Mouse (Mus musculus): ENCODE results near the gene Fance. TPM values are rescaled to one million over a fixed set of nuclear protein-coding genes. Genes with fewer than 3 reads are reported as not detected.

Gene Fance
- polyA plus RNA-seq, 1 experiment from 2014 or later: 21.2 TPM

- ATAC-seq (replicated peaks; ENCODE audit: insufficient number of reproducible peaks, low FRiP score, low TSS enrichment, low read depth) (no peak), DNase-seq (ENCODE audit: low spot score) (no peak)
- Histone ChIP-seq H3K9me3 (replicated peaks; ENCODE audit: control insufficient read depth, low read length) (no peaks in the 10 kb centered on the region), H3K36me3 (replicated peaks; ENCODE audit: control insufficient read depth, insufficient read depth, low read depth, low read length) (no peaks in the 10 kb centered on the region), H3K9ac (replicated peaks; ENCODE audit: low read length) (no peak overlapping the region), H3K4me1 (ENCODE audit: control insufficient read depth, insufficient read depth, low read length) (no peaks in the 10 kb centered on the region), H3K4me2 (ENCODE audit: low read depth, low read length) (no peak overlapping the region), H3K27ac (replicated peaks; ENCODE audit: low read depth, low read length) (no peak overlapping the region), H3K4me3 (ENCODE audit: low read depth, low read length) (no peak overlapping the region), H3K27me3 (ENCODE audit: control insufficient read depth, insufficient read depth, low read length) (no peaks in the 10 kb centered on the region)
- WGBS: 70% methylated on average over 10 of the region's 10 CpGs
Observed at GRCm38 (mm10) chr17:28277721-28278120, 35.6 kb upstream of the Fance start.

DNA sequence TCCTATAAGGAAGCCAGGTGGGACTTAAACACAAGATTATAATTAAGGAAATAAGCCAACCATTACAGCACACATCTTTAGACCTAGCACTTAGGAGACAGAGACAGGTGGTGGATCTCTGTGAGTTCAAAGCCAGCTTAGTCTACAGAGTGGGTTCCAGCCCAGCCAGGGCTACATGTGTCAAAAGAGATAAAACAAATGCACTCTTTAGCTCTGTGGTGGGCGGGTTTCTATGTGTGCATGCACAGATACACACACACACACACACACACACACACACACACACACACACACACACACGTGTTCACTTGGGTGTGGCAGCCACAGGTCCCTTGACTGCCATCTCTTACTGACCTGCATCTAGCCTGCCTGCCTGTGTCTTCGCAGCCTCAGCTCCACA, 35.2 kb upstream of the Fance start:
- WGBS: 84% methylated on average over 3 of the region's 3 CpGs
- DNase-seq (ENCODE audit: low spot score): no peak

DNA sequence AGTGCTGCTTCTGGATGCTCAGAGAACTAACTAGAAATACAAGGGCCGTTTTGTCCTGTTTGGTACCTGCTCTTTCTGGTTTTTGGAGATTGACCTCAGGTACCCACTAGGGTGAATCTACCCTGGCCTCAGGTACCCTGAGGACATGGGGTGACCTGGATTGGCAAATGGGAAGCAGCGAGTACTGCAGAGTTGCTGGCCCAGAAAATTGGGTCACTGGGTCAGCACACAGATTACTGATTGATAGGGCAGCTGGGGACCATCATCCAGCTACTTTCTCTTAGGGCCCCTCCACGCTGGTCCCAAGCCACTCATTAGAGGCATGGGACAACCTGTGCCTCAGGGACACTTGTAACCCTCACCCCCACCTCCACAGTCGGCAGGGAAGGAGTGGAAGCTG, 34.1 kb upstream of the Fance start:
- Histone ChIP-seq H3K4me3 (ENCODE audit: low read depth, low read length) (no peak overlapping the region), H3K4me1 (ENCODE audit: control insufficient read depth, insufficient read depth, low read length) (no peaks in the 10 kb centered on the region), H3K27ac (replicated peaks; ENCODE audit: low read depth, low read length) (no peak overlapping the region), H3K9me3 (replicated peaks; ENCODE audit: control insufficient read depth, low read length) (no peaks in the 10 kb centered on the region), H3K4me2 (ENCODE audit: low read depth, low read length) (no peak overlapping the region), H3K9ac (replicated peaks; ENCODE audit: low read length) (no peak overlapping the region), H3K27me3 (ENCODE audit: control insufficient read depth, insufficient read depth, low read length) (no peaks in the 10 kb centered on the region), H3K36me3 (replicated peaks; ENCODE audit: control insufficient read depth, insufficient read depth, low read depth, low read length) (no peaks in the 10 kb centered on the region)
- 35% methylated on average over 4 of the region's 4 CpGs for WGBS
- no peak for DNase-seq (ENCODE audit: low spot score)
- ATAC-seq (replicated peaks; ENCODE audit: insufficient number of reproducible peaks, low FRiP score, low TSS enrichment, low read depth): no peak

More for the DNA sequence above, 35.2 kb upstream of the Fance start:
- ATAC-seq (replicated peaks; ENCODE audit: insufficient number of reproducible peaks, low FRiP score, low TSS enrichment, low read depth): no peak
- Histone ChIP-seq H3K27me3 (ENCODE audit: control insufficient read depth, insufficient read depth, low read length) (no peaks in the 10 kb centered on the region), H3K9ac (replicated peaks; ENCODE audit: low read length) (no peak overlapping the region), H3K4me3 (ENCODE audit: low read depth, low read length) (no peak overlapping the region), H3K4me2 (ENCODE audit: low read depth, low read length) (no peak overlapping the region), H3K9me3 (replicated peaks; ENCODE audit: control insufficient read depth, low read length) (no peaks in the 10 kb centered on the region), H3K27ac (replicated peaks; ENCODE audit: low read depth, low read length) (no peak overlapping the region), H3K36me3 (replicated peaks; ENCODE audit: control insufficient read depth, insufficient read depth, low read depth, low read length) (no peaks in the 10 kb centered on the region), H3K4me1 (ENCODE audit: control insufficient read depth, insufficient read depth, low read length) (no peaks in the 10 kb centered on the region)

DNA sequence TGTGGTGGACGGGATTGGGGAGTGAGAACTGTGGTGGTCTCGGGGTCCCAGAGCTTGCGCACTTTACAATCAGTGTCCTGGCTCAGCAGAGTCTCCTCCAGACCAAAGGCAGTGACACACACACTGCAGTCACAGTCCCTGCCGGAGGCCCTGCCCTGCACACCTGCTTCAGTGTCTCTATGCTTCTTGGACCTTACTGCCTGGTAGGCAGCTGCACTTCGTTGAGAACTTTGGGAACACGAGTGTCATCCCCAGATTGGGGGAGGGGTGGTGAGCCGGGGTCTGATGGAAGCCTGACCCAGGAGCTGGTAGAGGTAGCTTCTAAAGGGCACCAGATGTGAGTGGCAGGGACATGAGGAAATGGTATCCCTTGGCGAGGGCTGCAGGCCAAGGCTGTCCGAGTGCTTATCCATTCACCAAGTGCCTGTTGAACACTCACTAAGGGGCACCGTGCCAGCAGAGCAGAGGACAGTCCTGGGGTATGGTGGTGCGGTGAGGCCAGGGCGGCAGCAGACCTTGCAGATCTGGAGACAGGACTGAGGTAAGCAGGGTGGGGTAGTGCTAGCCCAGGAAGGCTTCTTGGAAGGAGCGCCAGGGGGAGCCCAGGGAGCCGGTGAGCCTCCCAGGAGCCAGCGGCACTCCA, 33.4 kb upstream of the Fance start:
- DNase-seq (ENCODE audit: low spot score): no peak
- no peak overlapping the region for H3K4me3 ChIP-seq (ENCODE audit: low read depth, low read length)
- H3K27ac ChIP-seq (replicated peaks; ENCODE audit: low read depth, low read length): no peak overlapping the region
- H3K36me3 ChIP-seq (replicated peaks; ENCODE audit: control insufficient read depth, insufficient read depth, low read depth, low read length): no peaks in the 10 kb centered on the region
- 62% methylated on average over 15 of the region's 15 CpGs for WGBS
- H3K27me3 ChIP-seq (ENCODE audit: control insufficient read depth, insufficient read depth, low read length): no peaks in the 10 kb centered on the region
- H3K9ac ChIP-seq (replicated peaks; ENCODE audit: low read length): no peak overlapping the region
- H3K9me3 ChIP-seq (replicated peaks; ENCODE audit: control insufficient read depth, low read length): no peaks in the 10 kb centered on the region
- ATAC-seq (replicated peaks; ENCODE audit: insufficient number of reproducible peaks, low FRiP score, low TSS enrichment, low read depth): no peak
- H3K4me1 ChIP-seq (ENCODE audit: control insufficient read depth, insufficient read depth, low read length): no peaks in the 10 kb centered on the region
- H3K4me2 ChIP-seq (ENCODE audit: low read depth, low read length): no peak overlapping the region

DNA sequence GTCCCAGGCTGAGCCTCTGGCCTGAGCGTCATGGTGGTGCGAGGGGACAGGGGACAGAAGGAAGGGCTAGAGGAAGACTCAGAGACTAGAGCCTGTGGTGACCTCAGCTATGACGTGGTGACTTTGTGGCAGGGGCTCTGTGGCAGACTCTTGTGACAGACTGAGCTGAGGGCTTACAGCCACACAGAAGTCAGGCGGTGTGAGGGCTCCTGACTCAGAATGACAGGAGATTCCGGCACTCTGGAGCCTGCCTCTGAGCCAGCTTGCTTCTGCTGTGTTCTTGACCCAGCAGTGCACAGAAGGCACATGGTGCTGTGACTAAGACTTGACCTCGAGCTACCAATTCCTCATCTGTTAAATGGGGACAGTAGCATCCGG, 32.9 kb upstream of the Fance start:
- H3K27ac ChIP-seq (replicated peaks; ENCODE audit: low read depth, low read length): no peak overlapping the region
- H3K4me3 ChIP-seq (ENCODE audit: low read depth, low read length): no peak overlapping the region
- no peaks in the 10 kb centered on the region for H3K4me1 ChIP-seq (ENCODE audit: control insufficient read depth, insufficient read depth, low read length)
- H3K4me2 ChIP-seq (ENCODE audit: low read depth, low read length): no peak overlapping the region
- no peaks in the 10 kb centered on the region for H3K36me3 ChIP-seq (replicated peaks; ENCODE audit: control insufficient read depth, insufficient read depth, low read depth, low read length)
- DNase-seq (ENCODE audit: low spot score): no peak
- no peaks in the 10 kb centered on the region for H3K9me3 ChIP-seq (replicated peaks; ENCODE audit: control insufficient read depth, low read length)
- H3K27me3 ChIP-seq (ENCODE audit: control insufficient read depth, insufficient read depth, low read length): no peaks in the 10 kb centered on the region
- H3K9ac ChIP-seq (replicated peaks; ENCODE audit: low read length): no peak overlapping the region
- WGBS: 78% methylated on average over 7 of the region's 7 CpGs
- no peak for ATAC-seq (replicated peaks; ENCODE audit: insufficient number of reproducible peaks, low FRiP score, low TSS enrichment, low read depth)

DNA sequence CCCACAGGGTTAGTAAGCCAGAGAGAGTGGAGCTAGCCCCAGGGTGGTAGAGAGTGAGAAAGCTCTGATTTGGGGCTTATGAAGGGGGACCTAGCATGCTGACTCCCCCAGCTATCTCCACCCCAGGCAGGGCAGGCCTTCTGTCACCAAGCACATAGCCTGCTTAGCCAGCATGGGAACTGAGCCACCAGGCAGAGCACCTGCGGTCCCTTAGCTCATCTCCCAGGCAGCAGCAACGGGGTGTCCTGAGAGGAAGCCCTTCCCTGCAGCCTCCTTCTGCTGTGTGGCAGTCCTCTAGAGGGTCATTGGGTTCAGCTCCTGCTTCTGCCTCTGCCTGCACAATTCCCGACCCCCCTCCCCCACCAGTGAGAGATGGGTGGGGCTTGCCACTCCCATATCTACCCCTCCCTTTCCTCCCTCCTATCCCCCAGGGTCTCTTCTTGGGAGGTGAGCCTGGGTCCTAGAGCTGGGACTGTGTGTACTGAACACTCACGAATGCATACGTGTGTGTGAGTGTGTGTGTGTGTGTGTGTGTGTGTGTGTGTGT, 32.4 kb upstream of the Fance start:
- ATAC-seq (replicated peaks; ENCODE audit: insufficient number of reproducible peaks, low FRiP score, low TSS enrichment, low read depth) (no peak; the same call in 1 of the 2 replicates), DNase-seq (ENCODE audit: low spot score) (no peak)
- Histone ChIP-seq H3K9ac (replicated peaks; ENCODE audit: low read length) (no peak overlapping the region), H3K9me3 (replicated peaks; ENCODE audit: control insufficient read depth, low read length) (no peaks in the 10 kb centered on the region), H3K36me3 (replicated peaks; ENCODE audit: control insufficient read depth, insufficient read depth, low read depth, low read length) (no peaks in the 10 kb centered on the region), H3K4me3 (ENCODE audit: low read depth, low read length) (no peak overlapping the region), H3K4me2 (ENCODE audit: low read depth, low read length) (no peak overlapping the region), H3K4me1 (ENCODE audit: control insufficient read depth, insufficient read depth, low read length) (no peaks in the 10 kb centered on the region), H3K27me3 (ENCODE audit: control insufficient read depth, insufficient read depth, low read length) (no peaks in the 10 kb centered on the region), H3K27ac (replicated peaks; ENCODE audit: low read depth, low read length) (no peak overlapping the region)
- WGBS: 61% methylated on average over 4 of the region's 5 CpGs

- WGBS: 89% methylated on average over 7 of the region's 7 CpGs
- H3K27ac ChIP-seq (replicated peaks; ENCODE audit: low read depth, low read length): no peak overlapping the region
- no peak overlapping the region for H3K9ac ChIP-seq (replicated peaks; ENCODE audit: low read length)
Observed at GRCm38 (mm10) chr17:28281866-28282441, 31.4 kb upstream of the Fance start.

DNA sequence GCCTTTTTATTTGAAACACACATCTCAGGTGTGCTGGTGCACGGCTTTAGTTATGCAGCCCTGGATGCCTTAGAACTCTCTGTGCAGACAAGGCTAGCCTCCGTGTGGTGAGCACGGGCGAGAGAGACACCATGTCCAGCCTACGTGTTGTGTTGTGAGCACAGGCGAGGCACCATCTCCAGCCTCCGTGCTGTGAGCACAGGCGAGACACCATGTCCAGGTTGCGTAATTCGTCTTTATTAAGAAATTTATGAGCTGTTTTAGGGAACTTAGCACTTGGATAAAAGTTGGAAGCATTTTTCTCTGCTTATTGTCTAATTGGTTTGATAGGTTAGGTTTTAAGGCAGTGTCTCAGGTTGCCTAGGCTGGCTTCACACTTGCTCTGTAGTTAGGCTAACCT, 30.1 kb upstream of the Fance start:
- DNase-seq (ENCODE audit: low spot score) (no peak), ATAC-seq (replicated peaks; ENCODE audit: insufficient number of reproducible peaks, low FRiP score, low TSS enrichment, low read depth) (no peak)
- H3K4me3 ChIP-seq (ENCODE audit: low read depth, low read length): no peak overlapping the region
- 93% methylated on average over 10 of the region's 10 CpGs for WGBS
- no peak overlapping the region for H3K4me2 ChIP-seq (ENCODE audit: low read depth, low read length)
- H3K9ac ChIP-seq (replicated peaks; ENCODE audit: low read length): no peak overlapping the region
- no peaks in the 10 kb centered on the region for H3K36me3 ChIP-seq (replicated peaks; ENCODE audit: control insufficient read depth, insufficient read depth, low read depth, low read length)
- no peaks in the 10 kb centered on the region for H3K27me3 ChIP-seq (ENCODE audit: control insufficient read depth, insufficient read depth, low read length)
- no peaks in the 10 kb centered on the region for H3K4me1 ChIP-seq (ENCODE audit: control insufficient read depth, insufficient read depth, low read length)
- H3K9me3 ChIP-seq (replicated peaks; ENCODE audit: control insufficient read depth, low read length): no peaks in the 10 kb centered on the region
- H3K27ac ChIP-seq (replicated peaks; ENCODE audit: low read depth, low read length): no peak overlapping the region

More at GRCm38 (mm10) chr17:28281866-28282441, 31.4 kb upstream of the Fance start:
- Histone ChIP-seq H3K4me1 (ENCODE audit: control insufficient read depth, insufficient read depth, low read length) (no peaks in the 10 kb centered on the region), H3K9me3 (replicated peaks; ENCODE audit: control insufficient read depth, low read length) (no peaks in the 10 kb centered on the region), H3K36me3 (replicated peaks; ENCODE audit: control insufficient read depth, insufficient read depth, low read depth, low read length) (no peaks in the 10 kb centered on the region), H3K27me3 (ENCODE audit: control insufficient read depth, insufficient read depth, low read length) (no peaks in the 10 kb centered on the region), H3K4me2 (ENCODE audit: low read depth, low read length) (no peak overlapping the region), H3K4me3 (ENCODE audit: low read depth, low read length) (no peak overlapping the region)
- no peak for DNase-seq (ENCODE audit: low spot score)
- no peak for ATAC-seq (replicated peaks; ENCODE audit: insufficient number of reproducible peaks, low FRiP score, low TSS enrichment, low read depth)
